Mouse (Mus musculus) erythroblast, embryonic 14.5 days (primary cell): ENCODE results near the gene Capn15.

ENCODE experiments used
- GATA1 ChIP-seq: IDR thresholded peaks from 2 replicates; pipeline ENCODE4 v1.6.1; 2012; ENCODE audit warnings: low read length, inconsistent platforms, mixed read lengths
- TAL1 ChIP-seq: IDR thresholded peaks from 3 replicates; pipeline ENCODE4 v1.6.1; 2012; ENCODE audit warnings: low read length, inconsistent platforms, mixed read lengths

- no peak for TF ChIP-seq GATA1
- peak; percentile 58 for TF ChIP-seq TAL1
These were observed 26.4 kb upstream of the Capn15 start for GRCm38 (mm10) chr17:26011841-26012460.
